Mouse (Mus musculus) myocyte (in vitro differentiated cells): ENCODE data around the gene Anks1b. TPM values are rescaled to one million over a fixed set of nuclear protein-coding genes. Genes with fewer than 3 reads are reported as not detected.

ENCODE experiments used
- H3K27me3 ChIP-seq: one replicate; pipeline ENCODE4 v1.6.1; 2011; ENCODE audit not compliant: control insufficient read depth, insufficient read depth, insufficient read length
- H3K36me3 ChIP-seq: one replicate; pipeline ENCODE4 v1.6.1; 2011; ENCODE audit not compliant: control insufficient read depth, insufficient read depth
- H3K4me2 ChIP-seq: one replicate; pipeline ENCODE4 v1.6.1; 2011; ENCODE audit warnings: low read depth, control low read depth
- H3K4me3 ChIP-seq: one replicate; pipeline ENCODE4 v1.5.1; 2011; ENCODE audit warnings: mild to moderate bottlenecking, control low read depth, moderate library complexity
- H3K79me2 ChIP-seq: one replicate; pipeline ENCODE4 v1.6.1; 2011; ENCODE audit not compliant: control insufficient read depth, insufficient read depth
- H3ac ChIP-seq: one replicate; pipeline ENCODE4 v1.6.1; 2011; ENCODE audit not compliant: control insufficient read depth, insufficient read length
- CEBPB ChIP-seq: IDR thresholded peaks from 2 replicates; pipeline ENCODE4 v1.6.1; 2011; ENCODE audit warnings: mild to moderate bottlenecking, moderate library complexity; ENCODE audit not compliant: poor library complexity, insufficient read depth, severe bottlenecking
- E2F4 ChIP-seq: IDR thresholded peaks from one replicate; pipeline ENCODE4 v1.6.1; 2011; ENCODE audit warnings: mild to moderate bottlenecking, control low read depth, moderate library complexity; ENCODE audit not compliant: insufficient read depth
- MAX ChIP-seq: IDR thresholded peaks from one replicate; pipeline ENCODE4 v1.6.1; 2011; ENCODE audit warnings: low read depth, mild to moderate bottlenecking, control low read depth
- MYOD1 ChIP-seq, 3 experiments: IDR thresholded peaks; one replicate each; pipeline ENCODE4 v1.6.1; 2011; ENCODE audit warnings: control low read depth in 2 of 3, low read depth in 2 of 3, mild to moderate bottlenecking in 2 of 3, moderate library complexity in 1 of 3; ENCODE audit not compliant: insufficient read length in 2 of 3, control insufficient read depth in 1 of 3
- MYOG ChIP-seq, 3 experiments: IDR thresholded peaks; one replicate each; pipeline ENCODE4 v1.6.1; 2011; ENCODE audit warnings: control low read depth in 2 of 3, low read depth in 2 of 3, mild to moderate bottlenecking in 2 of 3; ENCODE audit not compliant: insufficient read length in 2 of 3, control insufficient read depth in 1 of 3, insufficient read depth in 1 of 3
- POLR2A ChIP-seq: IDR thresholded peaks from one replicate; pipeline ENCODE4 v1.6.1; 2011; ENCODE audit warnings: low read depth, mild to moderate bottlenecking, control low read depth, moderate library complexity; ENCODE audit not compliant: insufficient read length
- POLR2AphosphoS2 ChIP-seq: IDR thresholded peaks from one replicate; pipeline ENCODE4 v1.6.1; 2011; ENCODE audit warnings: low read depth, control low read depth; ENCODE audit not compliant: insufficient read length
- REST ChIP-seq: IDR thresholded peaks from one replicate; pipeline ENCODE4 v1.6.1; 2011; ENCODE audit warnings: mild to moderate bottlenecking, control low read depth, moderate library complexity; ENCODE audit not compliant: insufficient read depth, insufficient read length
- SRF ChIP-seq: IDR thresholded peaks from one replicate; pipeline ENCODE4 v1.6.1; 2011; ENCODE audit warnings: low read depth; ENCODE audit not compliant: control insufficient read depth, insufficient read length
- TCF12 ChIP-seq: IDR thresholded peaks from one replicate; pipeline ENCODE4 v1.6.1; 2011; ENCODE audit warnings: mild to moderate bottlenecking, control low read depth; ENCODE audit not compliant: poor library complexity, insufficient read depth, severe bottlenecking
- TCF3 ChIP-seq: IDR thresholded peaks from one replicate; pipeline ENCODE4 v1.6.1; 2011; ENCODE audit warnings: low read depth, control low read depth; ENCODE audit not compliant: insufficient read length
- USF1 ChIP-seq: IDR thresholded peaks from one replicate; pipeline ENCODE4 v1.6.1; 2011; ENCODE audit warnings: low read depth, mild to moderate bottlenecking, control low read depth, moderate library complexity
- polyA plus RNA-seq: library from polyadenylated mRNA; unstranded; fragments of >200 nt; fragmentation: generic; extraction: Trizol; gene quantifications from one replicate; pipeline ENCODE4 v1.2.1, GENCODE M21; 2012; ENCODE audit warnings: missing spikeins

Anks1b gene
- polyA plus RNA-seq, 1 experiment = 0.13 TPM

DNA sequence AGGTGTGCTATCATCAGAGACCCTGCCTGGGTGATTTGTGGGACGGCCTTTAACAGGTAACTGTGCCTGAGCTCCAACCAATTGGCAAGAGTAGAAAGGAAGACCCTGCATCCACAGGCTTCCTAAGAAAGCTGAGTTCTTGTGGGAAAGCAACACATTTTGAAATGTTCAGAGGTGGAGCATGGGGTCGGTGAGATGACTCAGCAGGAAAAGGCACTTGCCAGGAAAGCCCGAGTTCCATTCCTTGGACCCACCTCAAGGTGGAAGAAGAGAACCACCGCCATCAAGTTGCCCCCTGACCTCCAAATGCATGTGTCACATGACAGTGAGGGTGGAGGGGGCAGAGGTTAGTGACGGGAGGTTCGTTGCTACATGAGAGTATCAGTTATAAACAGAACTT is 1101.2 kb downstream of the Anks1b start:
- no peaks in the 10 kb centered on the region for H3K27me3 ChIP-seq
- H3ac ChIP-seq = no peak overlapping the region
- H3K4me2 ChIP-seq = no peak overlapping the region
- H3K36me3 ChIP-seq = no peaks in the 10 kb centered on the region
- no peak for TF ChIP-seq REST
- TF ChIP-seq TCF12 = no peak
- no peak for TF ChIP-seq MYOD1 (IDR thresholded peaks at IDR 0.05; ENCODE audit: control insufficient read depth in 1 of 3, insufficient read length in 2 of 3, low read depth in 2 of 3)
- TF ChIP-seq POLR2AphosphoS2 = no peak
- no peak for TF ChIP-seq MAX
- no peak overlapping the region for H3K4me3 ChIP-seq
- no peaks in the 10 kb centered on the region for H3K79me2 ChIP-seq

DNA sequence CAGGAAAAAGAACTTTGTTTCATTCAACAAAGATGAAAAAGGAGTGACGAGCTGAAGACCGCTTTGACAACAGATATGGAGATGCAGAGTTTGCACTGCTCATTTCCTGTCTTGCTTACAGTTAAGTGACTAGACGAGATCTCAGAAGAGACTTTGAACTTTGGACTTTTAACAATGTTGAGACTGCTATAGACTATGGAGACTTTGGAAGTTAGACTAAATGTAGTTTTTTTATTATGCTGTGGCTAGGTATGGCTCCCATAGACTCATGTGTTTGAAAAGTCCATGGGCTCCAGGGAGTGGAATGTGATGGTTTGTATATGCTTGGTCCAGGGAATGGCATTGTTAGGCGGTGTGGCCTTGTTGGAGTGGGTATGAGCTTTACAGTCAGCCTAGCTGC is 1108.5 kb downstream of the Anks1b start:
- no peaks in the 10 kb centered on the region for H3K79me2 ChIP-seq
- no peaks in the 10 kb centered on the region for H3K36me3 ChIP-seq
- no peak overlapping the region for H3ac ChIP-seq
- H3K4me3 ChIP-seq = no peak overlapping the region
- H3K4me2 ChIP-seq = no peak overlapping the region
- H3K27me3 ChIP-seq = no peaks in the 10 kb centered on the region
- no peak for TF ChIP-seq MYOG (IDR thresholded peaks at IDR 0.05; ENCODE audit: control insufficient read depth in 1 of 3, insufficient read depth in 1 of 3, insufficient read length in 2 of 3, low read depth in 2 of 3)
- no peak for TF ChIP-seq TCF12
- no peak for TF ChIP-seq TCF3
- TF ChIP-seq POLR2A = no peak

DNA sequence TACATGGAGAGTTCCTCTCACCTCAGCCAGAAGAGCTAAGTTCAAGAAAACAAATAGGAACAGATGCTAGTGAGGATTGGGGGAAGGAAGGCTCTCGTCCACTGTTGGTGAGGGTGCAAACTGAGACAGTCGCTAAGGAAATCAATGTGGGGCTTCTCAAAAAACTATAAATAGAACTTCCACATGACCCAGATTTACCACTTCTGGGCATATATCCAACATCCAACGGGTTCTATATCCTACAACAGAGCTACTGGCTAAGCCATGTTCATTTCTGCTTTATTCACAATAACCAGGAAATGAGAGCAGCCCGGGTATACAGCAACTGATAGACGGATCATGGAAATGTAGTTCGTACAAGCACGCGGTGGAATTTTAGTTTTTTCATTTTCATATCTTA is 1109.7 kb downstream of the Anks1b start:
- Histone ChIP-seq H3K27me3 (no peaks in the 10 kb centered on the region), H3K4me2 (no peak overlapping the region), H3K36me3 (no peaks in the 10 kb centered on the region), H3K79me2 (no peaks in the 10 kb centered on the region), H3ac (no peak overlapping the region), H3K4me3 (no peak overlapping the region)
- TF ChIP-seq MYOG (IDR thresholded peaks at IDR 0.05; ENCODE audit: control insufficient read depth in 1 of 3, insufficient read depth in 1 of 3, insufficient read length in 2 of 3, low read depth in 2 of 3) (no peak), CEBPB (no peak), POLR2A (no peak), USF1 (no peak), REST (no peak), POLR2AphosphoS2 (no peak), TCF12 (no peak), MAX (no peak), MYOD1 (IDR thresholded peaks at IDR 0.05; ENCODE audit: control insufficient read depth in 1 of 3, insufficient read length in 2 of 3, low read depth in 2 of 3) (no peak), E2F4 (no peak), TCF3 (no peak), SRF (no peak)

DNA sequence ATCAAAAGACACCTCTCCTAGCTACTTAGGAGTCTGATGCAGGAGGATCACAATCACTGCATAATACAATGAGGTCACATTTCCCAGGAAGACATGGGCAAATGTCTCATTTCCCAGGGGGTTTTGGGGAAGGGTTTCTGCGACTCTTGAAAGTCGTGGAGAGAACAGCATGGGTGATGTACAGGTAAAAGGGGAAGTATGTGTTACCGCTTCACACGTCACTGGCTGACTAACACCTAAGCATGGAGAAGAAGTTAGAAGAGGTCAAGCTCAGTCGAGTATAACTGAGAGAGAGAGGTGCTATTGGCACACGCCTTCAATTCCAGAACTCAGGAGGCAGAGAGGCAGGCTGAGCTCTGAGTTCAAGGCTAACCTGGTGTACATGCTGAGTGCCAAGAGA is 1117.0 kb downstream of the Anks1b start:
- Histone ChIP-seq H3ac (no peak overlapping the region), H3K4me3 (no peak overlapping the region), H3K36me3 (peaks cover 33% of the 10 kb centered on the region), H3K79me2 (no peaks in the 10 kb centered on the region), H3K4me2 (no peak overlapping the region), H3K27me3 (no peaks in the 10 kb centered on the region)
- TF ChIP-seq MYOD1 (IDR thresholded peaks at IDR 0.05; ENCODE audit: control insufficient read depth in 1 of 3, insufficient read length in 2 of 3, low read depth in 2 of 3) = no peak
- TF ChIP-seq CEBPB = no peak
- TF ChIP-seq REST = no peak
- no peak for TF ChIP-seq SRF
- no peak for TF ChIP-seq USF1
- no peak for TF ChIP-seq POLR2A
- TF ChIP-seq E2F4 = no peak
- no peak for TF ChIP-seq MAX
- TF ChIP-seq POLR2AphosphoS2 = no peak
- no peak for TF ChIP-seq TCF3
- no peak for TF ChIP-seq TCF12
- TF ChIP-seq MYOG (IDR thresholded peaks at IDR 0.05; ENCODE audit: control insufficient read depth in 1 of 3, insufficient read depth in 1 of 3, insufficient read length in 2 of 3, low read depth in 2 of 3) = no peak

DNA sequence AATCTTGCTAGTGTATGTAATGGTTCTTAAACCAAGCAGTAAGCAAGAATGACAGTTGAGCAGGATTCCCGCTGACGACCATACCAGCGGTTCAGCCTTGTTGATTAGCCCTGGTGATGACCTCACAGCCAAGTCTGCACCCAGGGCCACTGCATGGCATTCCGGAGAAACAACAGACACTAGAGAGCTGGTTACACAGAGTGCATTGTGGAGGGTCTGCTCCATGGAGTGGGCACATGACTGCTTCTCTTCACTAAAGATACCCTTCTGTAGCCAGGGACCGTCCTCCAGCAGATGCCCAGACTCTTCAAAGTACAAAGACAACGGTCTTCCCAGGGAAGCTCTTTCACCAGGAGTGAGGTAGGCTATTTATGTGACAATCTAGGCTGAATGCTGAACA is 1118.9 kb downstream of the Anks1b start:
- Histone ChIP-seq H3ac (no peak overlapping the region), H3K4me2 (no peak overlapping the region), H3K4me3 (no peak overlapping the region), H3K36me3 (peaks cover 38% of the 10 kb centered on the region), H3K79me2 (no peaks in the 10 kb centered on the region), H3K27me3 (no peaks in the 10 kb centered on the region)
- no peak for TF ChIP-seq USF1
- no peak for TF ChIP-seq TCF3
- TF ChIP-seq POLR2A = no peak
- no peak for TF ChIP-seq MAX
- no peak for TF ChIP-seq MYOD1 (IDR thresholded peaks at IDR 0.05; ENCODE audit: control insufficient read depth in 1 of 3, insufficient read length in 2 of 3, low read depth in 2 of 3)
- no peak for TF ChIP-seq REST
- no peak for TF ChIP-seq POLR2AphosphoS2
- TF ChIP-seq E2F4 = no peak
- TF ChIP-seq TCF12 = no peak
- no peak for TF ChIP-seq MYOG (IDR thresholded peaks at IDR 0.05; ENCODE audit: control insufficient read depth in 1 of 3, insufficient read depth in 1 of 3, insufficient read length in 2 of 3, low read depth in 2 of 3)
- no peak for TF ChIP-seq CEBPB
- TF ChIP-seq SRF = no peak
